Mouse (Mus musculus) CH12.LX (cell line): ENCODE results near the gene Chid1.

Source experiments
- CHD1 ChIP-seq: IDR thresholded peaks from 2 replicates; pipeline ENCODE4 v1.6.1; 2012; ENCODE audit warnings: low read depth, low read length, improper control_type of control experiment, inconsistent platforms
- CTCF ChIP-seq, 2 experiments: IDR thresholded peaks in 1 of 2; conservative IDR thresholded peaks in 1 of 2; 2 replicates each; pipeline ENCODE4 v1.5.1; 2011 to 2012; ENCODE audit warnings: low read depth in 2 of 2, low read length in 2 of 2, improper control_type of control experiment in 1 of 2, inconsistent platforms in 1 of 2, mild to moderate bottlenecking in 1 of 2, moderate library complexity in 1 of 2
- EP300 ChIP-seq: IDR thresholded peaks from 2 replicates; pipeline ENCODE4 v1.6.1; 2011; ENCODE audit warnings: low read length, improper control_type of control experiment
- NELFE ChIP-seq: IDR thresholded peaks from 2 replicates; pipeline ENCODE4 v1.6.1; 2011; ENCODE audit warnings: low read depth, low read length, improper control_type of control experiment
- POLR2A ChIP-seq: IDR thresholded peaks from 2 replicates; pipeline ENCODE4 v1.6.1; 2011; ENCODE audit warnings: low read depth, mild to moderate bottlenecking, improper control_type of control experiment, low read length
- TBP ChIP-seq: conservative IDR thresholded peaks from 2 replicates; pipeline ENCODE4 v1.6.1; 2011; ENCODE audit warnings: low read depth, low read length, improper control_type of control experiment
- UBTF ChIP-seq: IDR thresholded peaks from 2 replicates; pipeline ENCODE4 v1.6.1; 2012; ENCODE audit warnings: low read depth, mild to moderate bottlenecking, inconsistent platforms, low read length, improper control_type of control experiment, moderate library complexity

DNA sequence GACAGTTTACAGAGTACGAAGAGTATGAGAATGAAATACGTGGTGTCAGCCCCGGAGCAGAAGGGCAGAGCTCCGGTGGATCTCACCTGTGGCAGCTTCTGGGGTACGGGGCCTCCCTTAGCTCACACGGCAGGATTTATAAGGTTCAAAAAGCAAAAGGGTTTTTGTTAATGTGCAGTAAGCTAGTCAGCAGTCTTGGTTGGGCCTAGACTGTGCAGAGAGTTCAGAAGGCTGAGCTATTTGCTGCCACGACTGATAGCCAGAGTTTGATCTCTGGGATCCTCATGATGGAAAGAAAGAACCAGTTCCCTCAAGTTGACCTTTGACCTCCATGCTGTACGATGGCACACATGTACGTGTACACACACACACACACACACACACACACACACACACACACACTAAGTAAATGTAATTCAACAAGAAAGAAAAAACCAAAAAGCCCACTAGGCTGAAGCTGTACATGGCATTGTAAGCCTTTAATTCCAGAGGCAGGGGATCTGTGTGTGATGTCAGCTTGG lies 29.7 kb upstream of the Chid1 start:
- no peak for TF ChIP-seq CTCF (conservative IDR thresholded peaks at IDR 0.05 in 1 of 2, IDR thresholded peaks at IDR 0.05 in 1 of 2; ENCODE audit: low read depth in 2 of 2, low read length in 2 of 2)
- TF ChIP-seq EP300: no peak
- TF ChIP-seq CHD1: no peak
- TF ChIP-seq POLR2A: no peak
- TF ChIP-seq UBTF: no peak
- TF ChIP-seq TBP: no peak
- TF ChIP-seq NELFE: no peak
